Mouse (Mus musculus) MEL (cell line): Measurements from ENCODE around the gene Rtp4. TPM values are rescaled to one million over a fixed set of nuclear protein-coding genes. Genes with fewer than 3 reads are reported as not detected.

Experiments
- DNase-seq: peaks from one replicate; pipeline ENCODE4 v3.0.0; 2011; ENCODE audit warnings: low read depth, low spot score
- H3K27ac ChIP-seq: 2 replicates; pipeline ENCODE4 v1.5.1; 2012; ENCODE audit warnings: low read depth, mild to moderate bottlenecking, control low read depth, low read length, moderate library complexity; ENCODE audit not compliant: control insufficient read depth
- H3K27me3 ChIP-seq, 2 experiments: fragments of 150-350 bp in 1 of 2; sonication (generic) in 1 of 2; 2 replicates each; pipeline ENCODE4 v1.6.1; 2012; ENCODE audit warnings: low read length in 2 of 2, mild to moderate bottlenecking in 2 of 2, improper control_type of control experiment in 1 of 2, moderate library complexity in 1 of 2; ENCODE audit not compliant: insufficient read depth in 2 of 2, control insufficient read depth in 1 of 2
- H3K36me3 ChIP-seq, 2 experiments: 2 replicates each; pipeline ENCODE4 v1.6.1; 2012 to 2014; ENCODE audit warnings: low read length in 2 of 2, improper control_type of control experiment in 1 of 2, inconsistent platforms in 1 of 2, mild to moderate bottlenecking in 1 of 2; ENCODE audit not compliant: insufficient read depth in 2 of 2, control insufficient read depth in 1 of 2
- H3K4me1 ChIP-seq, 2 experiments: fragments of 150-350 bp in 1 of 2; sonication (generic) in 1 of 2; 2 replicates each; pipeline ENCODE4 v1.6.1; 2012; ENCODE audit warnings: low read length in 2 of 2, improper control_type of control experiment in 1 of 2, mild to moderate bottlenecking in 1 of 2; ENCODE audit not compliant: insufficient read depth in 2 of 2, control insufficient read depth in 1 of 2
- H3K4me3 ChIP-seq, 2 experiments: fragments of 150-350 bp in 1 of 2; sonication (generic) in 1 of 2; 2 replicates each; pipeline ENCODE4 v1.5.1; 2012; ENCODE audit warnings: low read depth in 2 of 2, low read length in 2 of 2, mild to moderate bottlenecking in 2 of 2, moderate library complexity in 2 of 2, control low read depth in 1 of 2, improper control_type of control experiment in 1 of 2; ENCODE audit not compliant: control insufficient read depth in 1 of 2, insufficient read depth in 1 of 2
- H3K79me2 ChIP-seq: 2 replicates; pipeline ENCODE4 v1.6.1; 2012; ENCODE audit warnings: mild to moderate bottlenecking, low read length, moderate library complexity; ENCODE audit not compliant: control insufficient read depth, poor library complexity, insufficient read depth
- H3K9ac ChIP-seq: 2 replicates; pipeline ENCODE4 v1.6.1; 2012; ENCODE audit warnings: low read depth, mild to moderate bottlenecking, control low read depth, low read length, moderate library complexity; ENCODE audit not compliant: control insufficient read depth, poor library complexity, severe bottlenecking
- H3K9me3 ChIP-seq: fragments of 150-350 bp; sonication (generic); replicated peaks from 2 replicates; pipeline ENCODE4 v1.6.1; 2012; ENCODE audit warnings: mild to moderate bottlenecking, low read length, improper control_type of control experiment, moderate library complexity; ENCODE audit not compliant: insufficient read depth
- E2F4 ChIP-seq: IDR thresholded peaks from 2 replicates; pipeline ENCODE4 v1.6.1; 2011; ENCODE audit warnings: low read depth, low read length, improper control_type of control experiment, borderline replicate concordance
- MAFK ChIP-seq: IDR thresholded peaks from 2 replicates; pipeline ENCODE4 v1.6.1; 2011; ENCODE audit warnings: low read depth, mild to moderate bottlenecking, low read length, improper control_type of control experiment, borderline replicate concordance
- POLR2AphosphoS5 ChIP-seq: IDR thresholded peaks from 2 replicates; pipeline ENCODE4 v1.6.1; 2012; ENCODE audit warnings: low read depth, borderline replicate concordance, mild to moderate bottlenecking, inconsistent platforms, low read length, moderate library complexity, mixed read lengths
- RAD21 ChIP-seq: IDR thresholded peaks from 2 replicates; pipeline ENCODE4 v1.6.1; 2011; ENCODE audit warnings: mild to moderate bottlenecking, low read depth, low read length, improper control_type of control experiment
- SIN3A ChIP-seq: IDR thresholded peaks from 2 replicates; pipeline ENCODE4 v1.6.1; 2012; ENCODE audit warnings: low read length, improper control_type of control experiment, inconsistent platforms
- SMC3 ChIP-seq: IDR thresholded peaks from 2 replicates; pipeline ENCODE4 v1.6.1; 2011; ENCODE audit warnings: low read depth, low read length, improper control_type of control experiment
- TCF12 ChIP-seq: IDR thresholded peaks from 2 replicates; pipeline ENCODE4 v1.6.1; 2014; ENCODE audit warnings: low read depth, mild to moderate bottlenecking, inconsistent platforms, low read length, improper control_type of control experiment, moderate library complexity
- USF2 ChIP-seq, 2 experiments: IDR thresholded peaks; 2 replicates each; pipeline ENCODE4 v1.6.1; 2011 to 2012; ENCODE audit warnings: improper control_type of control experiment in 2 of 2, low read length in 2 of 2, borderline replicate concordance in 1 of 2, inconsistent platforms in 1 of 2, low read depth in 1 of 2, mild to moderate bottlenecking in 1 of 2; ENCODE audit not compliant: insufficient read depth in 1 of 2
- polyA plus RNA-seq, 2 experiments: library from polyadenylated mRNA; stranded (reverse) in 1 of 2; unstranded in 1 of 2; fragments of >175 nt in 1 of 2; fragments of >200 nt in 1 of 2; gene quantifications; 2 replicates each; pipeline versions ENCODE4 v1.2.1 to v1.2.4; 2012; ENCODE audit warnings: low replicate concordance in 2 of 2, low read depth in 1 of 2; ENCODE audit not compliant: insufficient read length in 2 of 2, insufficient read depth in 1 of 2, missing spikeins in 1 of 2
- total RNA-seq: library from RNA; depleted of rRNA; stranded (reverse); fragments of 300-350 nt; gene quantifications from 2 replicates; pipeline ENCODE4 v1.2.3, GENCODE M21; 2012

Gene Rtp4
- total and polyA plus RNA-seq, 3 experiments: not detected

DNA sequence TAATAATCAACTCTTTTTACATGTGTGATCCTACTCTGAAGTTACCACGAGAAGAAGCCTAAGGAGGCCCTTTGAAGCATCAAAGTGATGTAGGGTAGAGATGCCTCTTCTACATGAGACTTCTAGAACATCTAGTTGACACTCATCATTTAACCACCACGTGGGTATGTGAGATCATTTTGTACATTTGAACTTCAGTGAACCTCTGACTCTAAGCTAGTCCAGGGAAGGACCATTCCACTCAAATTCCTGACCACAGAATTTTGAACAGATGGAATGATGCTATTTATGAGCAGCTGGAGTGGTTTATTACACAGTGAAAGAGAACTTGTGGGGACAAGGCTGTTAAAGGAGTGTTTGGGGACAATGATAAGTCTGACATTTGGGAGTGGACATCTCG lies 17.6 kb upstream of the Rtp4 start:
- Histone ChIP-seq H3K79me2 (no peaks in the 10 kb centered on the region), H3K36me3 (no peaks in the 10 kb centered on the region)
- TF ChIP-seq RAD21 (no peak), SMC3 (no peak)
- TF ChIP-seq, all 39 proteins: peak for 0
- no peak overlapping the region for H3K4me3 ChIP-seq
- no peak for DNase-seq
- H3K4me1 ChIP-seq: no peaks in the 10 kb centered on the region
- H3K9ac ChIP-seq: no peak overlapping the region
- H3K27ac ChIP-seq: no peak overlapping the region
- H3K27me3 ChIP-seq: no peaks in the 10 kb centered on the region
- no peaks in the 10 kb centered on the region for H3K9me3 ChIP-seq

DNA sequence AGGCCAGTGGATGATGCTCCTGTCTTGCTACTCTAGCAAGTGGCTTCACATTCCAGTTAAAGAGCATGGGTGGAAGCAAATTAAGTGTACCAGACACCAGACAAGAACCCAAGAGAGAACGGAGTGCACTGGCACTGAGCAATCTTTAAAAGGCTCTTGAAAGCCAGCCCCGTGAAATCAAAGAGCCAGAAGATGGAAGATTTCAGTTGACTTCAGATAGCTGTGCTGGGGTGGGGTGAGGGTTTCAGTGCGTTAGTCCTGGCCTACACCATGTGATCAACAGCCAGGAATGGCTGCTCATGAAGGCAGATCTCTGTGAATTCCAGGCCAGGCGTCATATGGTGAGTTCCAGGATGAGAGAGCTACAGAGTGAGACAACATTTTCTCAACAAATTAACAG lies 16.7 kb upstream of the Rtp4 start:
- no peak overlapping the region for H3K4me3 ChIP-seq
- no peaks in the 10 kb centered on the region for H3K9me3 ChIP-seq
- no peaks in the 10 kb centered on the region for H3K4me1 ChIP-seq
- H3K36me3 ChIP-seq: no peaks in the 10 kb centered on the region
- H3K27ac ChIP-seq: no peak overlapping the region
- H3K79me2 ChIP-seq: no peaks in the 10 kb centered on the region
- TF ChIP-seq USF2 (IDR thresholded peaks at IDR 0.05; ENCODE audit: borderline replicate concordance in 1 of 2, insufficient read depth in 1 of 2, low read depth in 1 of 2, low read length in 2 of 2): no peak
- no peak for TF ChIP-seq MAFK
- no peak for TF ChIP-seq TCF12
- no peak for TF ChIP-seq SIN3A
- no peak overlapping the region for H3K9ac ChIP-seq
- no peaks in the 10 kb centered on the region for H3K27me3 ChIP-seq
- no peak for DNase-seq

DNA sequence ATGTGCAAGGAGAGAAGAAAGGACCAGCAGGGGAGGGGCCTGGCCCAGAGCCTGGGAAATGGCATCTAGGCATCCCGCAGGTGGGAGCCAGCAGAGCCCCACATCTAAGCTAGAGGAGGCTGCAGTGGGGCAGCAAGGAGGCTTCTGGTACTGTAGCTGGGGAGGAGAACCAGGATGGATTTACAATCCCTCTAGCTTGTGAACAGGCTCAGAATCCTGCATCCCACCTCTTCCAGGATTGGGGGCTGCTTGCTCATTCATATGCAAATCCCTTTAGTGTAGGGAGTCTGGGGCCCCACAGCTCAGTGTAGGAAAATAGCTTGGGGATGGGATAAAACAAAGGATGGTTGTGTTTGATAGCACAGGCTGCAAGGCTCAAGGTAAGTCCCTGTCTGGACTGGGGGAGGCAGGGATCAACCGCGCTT lies 15.8 kb upstream of the Rtp4 start:
- no peak overlapping the region for H3K9ac ChIP-seq
- H3K27ac ChIP-seq: no peak overlapping the region
- no peaks in the 10 kb centered on the region for H3K79me2 ChIP-seq
- no peaks in the 10 kb centered on the region for H3K9me3 ChIP-seq
- H3K36me3 ChIP-seq: no peaks in the 10 kb centered on the region
- DNase-seq: no peak
- no peak overlapping the region for H3K4me3 ChIP-seq
- H3K27me3 ChIP-seq: no peaks in the 10 kb centered on the region
- no peaks in the 10 kb centered on the region for H3K4me1 ChIP-seq
- TF ChIP-seq RAD21 (no peak), POLR2AphosphoS5 (no peak), E2F4 (no peak)
